Mouse (Mus musculus): ENCODE measurements around the gene Pcbp1.

DNA sequence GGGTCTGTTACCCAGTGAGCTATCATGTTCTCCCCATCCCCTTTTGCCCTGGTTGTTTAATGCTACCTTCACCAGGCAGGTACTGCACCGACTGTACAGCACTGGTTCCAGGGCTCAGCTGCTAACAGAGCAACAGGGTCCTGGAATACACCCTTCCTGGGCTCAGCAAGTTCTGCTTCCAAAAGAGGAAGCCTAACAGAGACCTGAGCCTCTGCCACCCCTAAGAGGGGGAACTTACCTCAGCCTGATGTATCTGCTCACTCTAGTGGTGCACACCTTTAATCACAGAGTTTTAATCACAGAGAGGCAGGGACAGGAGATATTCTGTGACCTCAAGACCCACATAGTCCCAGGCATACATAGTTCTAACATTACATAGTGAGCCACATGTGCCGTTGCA, 36.2 kb downstream of the Pcbp1 start:
- no peak for TF ChIP-seq EP300 (IDR thresholded peaks at IDR 0.05; ENCODE audit: insufficient read depth, low read depth, low read length)
- TF ChIP-seq CTCF (IDR thresholded peaks at IDR 0.05; ENCODE audit: low read depth, low read length) = no peak

Measured in ES-Bruce4 (cell line).